Mouse (Mus musculus) testis, adult 10 weeks (tissue): ENCODE results near the gene Gm5150. TPM values are rescaled to one million over a fixed set of nuclear protein-coding genes. Genes with fewer than 3 reads are reported as not detected.

ENCODE experiments used
- polyA plus RNA-seq: library from polyadenylated mRNA; stranded (reverse); fragments of 350-450 nt; fragmentation: Illumina TruSeq; extraction: RNeasy Lipid Tissue Mini Kit (QIAGEN cat#74804); gene quantifications from one replicate; pipeline ENCODE4 v1.2.3, GENCODE M21; 2014; ENCODE audit warnings: low read depth, low replicate concordance

Gm5150 gene
- polyA plus RNA-seq: not detected

DNA sequence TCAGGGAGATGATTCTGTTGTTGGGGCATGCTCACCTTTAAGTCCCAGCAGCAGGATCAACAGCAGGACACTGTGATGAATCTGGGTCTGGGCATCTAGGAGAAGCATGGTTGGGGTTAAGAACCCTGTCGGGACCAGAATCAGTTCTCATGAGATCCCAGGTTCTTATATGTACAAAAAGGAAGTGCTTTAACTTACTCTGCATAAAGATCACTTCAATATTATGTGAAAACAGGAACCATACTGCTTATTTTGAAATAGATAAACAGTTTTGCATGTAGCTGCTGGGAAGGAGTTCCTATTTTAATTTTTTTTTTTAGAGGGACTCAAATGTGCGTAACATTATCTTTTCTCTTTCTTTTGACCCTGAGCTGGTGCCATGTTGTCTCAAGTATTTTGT lies at the start of gene Gm5150:
TSS of gene Gm5150 (minus strand) at position 223 of the 400 bp plus-strand sequence.

Other genes starting within 250 kb of the Gm5150 start
- gene Sirpb1c, start 157.9 kb downstream of the Gm5150 start, polyA plus RNA-seq: 17.0 TPM